Mouse (Mus musculus) induced T-regulatory cell, adult 2 months (primary cell): ENCODE data around the gene Olfr986.

ENCODE experiments used
- DNase-seq: peaks from one replicate; pipeline ENCODE4 v3.0.0-alpha.2; 2012; ENCODE audit warnings: low read depth

Gene Olfr986

DNA sequence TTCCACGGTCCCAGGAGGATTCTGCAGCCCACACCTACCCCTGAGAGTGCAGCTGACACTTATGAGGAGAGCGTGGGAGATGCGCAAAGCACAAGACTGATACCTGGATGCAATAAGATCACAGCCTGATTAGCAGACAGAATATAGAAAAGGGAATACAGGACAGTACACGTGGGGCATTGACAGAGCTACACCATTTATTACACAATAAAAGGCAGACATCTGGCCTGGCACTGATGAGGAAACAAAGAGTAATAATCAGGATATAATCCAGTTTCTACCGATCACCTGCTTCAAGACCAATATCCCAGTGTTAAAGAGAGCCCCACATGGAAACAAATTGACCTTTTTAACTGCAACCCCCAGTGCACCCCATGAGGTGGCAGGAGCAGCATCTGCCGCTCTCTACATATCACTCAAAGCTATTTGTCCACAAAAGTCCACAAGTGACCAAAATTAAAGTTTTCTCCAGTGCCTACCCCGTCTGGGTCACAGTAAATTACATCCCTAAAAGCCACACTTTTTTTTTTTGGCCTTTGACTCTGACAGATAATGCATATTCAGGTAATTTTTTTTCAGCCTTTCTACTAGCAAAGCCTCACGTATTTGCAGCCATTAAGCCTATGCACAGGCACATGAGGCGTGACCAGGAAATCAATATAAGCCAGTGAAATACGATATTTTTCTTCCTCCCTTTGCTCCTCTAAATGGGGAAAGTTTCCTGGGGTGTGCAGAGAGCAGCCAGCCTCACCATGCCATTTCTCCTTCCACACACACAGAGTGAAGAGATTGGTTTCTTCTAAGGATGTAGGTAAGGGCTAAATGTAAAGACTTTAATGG is 53.7 kb downstream of the Olfr986 start:
- DNase-seq = no peak

DNA sequence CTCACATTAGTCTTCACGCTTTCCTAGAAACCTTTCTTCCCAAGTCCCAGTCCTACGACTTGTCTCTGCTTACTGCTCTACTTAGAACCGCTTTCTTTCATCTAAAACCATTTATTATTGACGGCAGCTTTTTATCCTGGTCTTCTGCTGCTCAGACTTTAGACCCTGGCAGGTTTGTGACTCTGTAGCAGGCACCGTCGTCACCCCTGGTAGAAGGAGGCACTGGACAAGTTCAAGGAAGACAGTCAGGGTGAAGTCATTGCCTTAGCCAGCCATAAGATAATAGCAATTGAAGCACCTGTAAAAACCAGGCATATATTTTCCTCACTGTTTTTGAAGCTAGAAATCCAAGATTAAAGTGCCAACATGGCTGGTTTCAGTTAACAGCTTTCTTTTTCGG is 54.5 kb downstream of the Olfr986 start:
- no peak for DNase-seq
